Mouse (Mus musculus) limb, embryonic 13.5 days (tissue): ENCODE measurements around the gene Neu2. TPM values are rescaled to one million over a fixed set of nuclear protein-coding genes. Genes with fewer than 3 reads are reported as not detected.

ENCODE experiments used
- ATAC-seq: fragments of 200-750 bp; cut with Nextera tagmentation; 2 replicates; pipeline ENCODE4 v1.8.0; 2017; ENCODE audit warnings: low read depth, moderate number of reproducible peaks, moderate TSS enrichment; ENCODE audit not compliant: low FRiP score
- H3K27ac ChIP-seq: fragments of 300-500 bp; sonication (generic); 2 replicates; pipeline ENCODE4 v1.5.1; 2015; ENCODE audit warnings: inconsistent platforms, mild to moderate bottlenecking, moderate library complexity
- H3K27me3 ChIP-seq: fragments of 300-500 bp; sonication (generic); 2 replicates; pipeline ENCODE4 v1.6.1; 2015; ENCODE audit warnings: mild to moderate bottlenecking, inconsistent platforms
- H3K36me3 ChIP-seq: fragments of 300-500 bp; sonication (generic); 2 replicates; pipeline ENCODE4 v1.6.1; 2015; ENCODE audit warnings: inconsistent platforms, mild to moderate bottlenecking, moderate library complexity
- H3K4me1 ChIP-seq: fragments of 300-500 bp; sonication (generic); 2 replicates; pipeline ENCODE4 v1.6.1; 2015; ENCODE audit warnings: inconsistent platforms
- H3K4me2 ChIP-seq: fragments of 300-500 bp; sonication (generic); replicated peaks from 2 replicates; pipeline ENCODE4 v1.6.1; 2015; ENCODE audit warnings: inconsistent platforms, mild to moderate bottlenecking, moderate library complexity
- H3K4me3 ChIP-seq: fragments of 300-500 bp; sonication (generic); 2 replicates; pipeline ENCODE4 v1.5.1; 2015; ENCODE audit warnings: moderate library complexity, mild to moderate bottlenecking, inconsistent platforms
- H3K9ac ChIP-seq: fragments of 300-500 bp; sonication (generic); 2 replicates; pipeline ENCODE4 v1.6.1; 2015; ENCODE audit warnings: mild to moderate bottlenecking, inconsistent platforms
- H3K9me3 ChIP-seq: fragments of 300-500 bp; sonication (generic); 2 replicates; pipeline ENCODE4 v1.6.1; 2016; ENCODE audit warnings: inconsistent platforms
- WGBS: fragments of 180-500 bp; shearing (Covaris S2); methylation state at CpG from one replicate; pipeline ENCODE4 v1.1.7; 2015; 5-methylcytosine and 5-hydroxymethylcytosine counted together
- polyA plus RNA-seq: library from polyadenylated mRNA; unstranded; fragments of >200 nt; fragmentation: Nextera tagmentation; extraction: Ambion mirVana; gene quantifications from 2 replicates; pipeline ENCODE4 v1.2.1, GENCODE M21; 2015

Neu2 gene
- polyA plus RNA-seq, 1 experiment from 2014 or later: not detected

- H3K4me3 ChIP-seq: no peak overlapping the region
- no peaks in the 10 kb centered on the region for H3K27me3 ChIP-seq
- ATAC-seq: no peak
- H3K9ac ChIP-seq: no peak overlapping the region
- H3K4me1 ChIP-seq: no peaks in the 10 kb centered on the region
- no peak overlapping the region for H3K4me2 ChIP-seq
- no peaks in the 10 kb centered on the region for H3K36me3 ChIP-seq
- H3K9me3 ChIP-seq: no peaks in the 10 kb centered on the region
- H3K27ac ChIP-seq: no peak overlapping the region
- 89% methylated on average over 4 of the region's 4 CpGs for WGBS
Measured at GRCm38 (mm10) chr1:87637878-87638600, 128.3 kb downstream of the Neu2 start.

GRCm38 (mm10) chr1:87639724-87640123 is 130.0 kb downstream of the Neu2 start:
- no peak overlapping the region for H3K4me3 ChIP-seq
- H3K27ac ChIP-seq: 0 out of 2 replicates have a peak overlapping the region, but pooled peaks have one; percentile 52
- no peaks in the 10 kb centered on the region for H3K9me3 ChIP-seq
- 88% methylated on average over 8 of the region's 8 CpGs for WGBS
- no peak for ATAC-seq
- no peak overlapping the region for H3K9ac ChIP-seq
- H3K36me3 ChIP-seq: no peaks in the 10 kb centered on the region
- H3K4me2 ChIP-seq: no peak overlapping the region
- no peaks in the 10 kb centered on the region for H3K4me1 ChIP-seq
- no peaks in the 10 kb centered on the region for H3K27me3 ChIP-seq

GRCm38 (mm10) chr1:87640165-87640661 is 130.5 kb downstream of the Neu2 start:
- 0 out of 2 replicates have a peak overlapping the region, but pooled peaks have one; percentile 52 for H3K27ac ChIP-seq
- H3K4me3 ChIP-seq: no peak overlapping the region
- WGBS: 75% methylated on average over 17 of the region's 17 CpGs

GRCm38 (mm10) chr1:87643016-87643415 is 133.3 kb downstream of the Neu2 start:
- Histone ChIP-seq H3K9me3 (no peaks in the 10 kb centered on the region), H3K36me3 (no peaks in the 10 kb centered on the region), H3K9ac (no peak overlapping the region), H3K4me3 (no peak overlapping the region), H3K27me3 (no peaks in the 10 kb centered on the region), H3K4me1 (no peaks in the 10 kb centered on the region), H3K27ac (no peak overlapping the region), H3K4me2 (no peak overlapping the region)
- ATAC-seq: no peak
- 85% methylated on average over 7 of the region's 7 CpGs for WGBS

More at GRCm38 (mm10) chr1:87640165-87640661, 130.5 kb downstream of the Neu2 start:
- no peak overlapping the region for H3K9ac ChIP-seq
- no peaks in the 10 kb centered on the region for H3K36me3 ChIP-seq
- no peak overlapping the region for H3K4me2 ChIP-seq
- H3K27me3 ChIP-seq: no peaks in the 10 kb centered on the region
- H3K9me3 ChIP-seq: no peaks in the 10 kb centered on the region
- ATAC-seq: no peak
- no peaks in the 10 kb centered on the region for H3K4me1 ChIP-seq

GRCm38 (mm10) chr1:87645041-87645440 is 135.4 kb downstream of the Neu2 start:
- Histone ChIP-seq H3K9me3 (no peaks in the 10 kb centered on the region), H3K27me3 (no peaks in the 10 kb centered on the region), H3K36me3 (no peaks in the 10 kb centered on the region), H3K4me3 (no peak overlapping the region), H3K4me1 (no peaks in the 10 kb centered on the region), H3K27ac (no peak overlapping the region), H3K9ac (no peak overlapping the region), H3K4me2 (no peak overlapping the region)
- no peak for ATAC-seq
- WGBS: 69% methylated on average over 7 of the region's 7 CpGs

- H3K4me3 ChIP-seq: no peak overlapping the region
- WGBS: 76% methylated on average over 6 of the region's 6 CpGs
- no peak for ATAC-seq
- no peaks in the 10 kb centered on the region for H3K9me3 ChIP-seq
- no peak overlapping the region for H3K27ac ChIP-seq
- 0 out of 2 replicates have a peak, but pooled peaks cover 3% of the 10 kb centered on the region for H3K4me1 ChIP-seq
- H3K4me2 ChIP-seq: no peak overlapping the region
- no peaks in the 10 kb centered on the region for H3K36me3 ChIP-seq
- H3K9ac ChIP-seq: no peak overlapping the region
- no peaks in the 10 kb centered on the region for H3K27me3 ChIP-seq
Measured at GRCm38 (mm10) chr1:87645748-87646147, 136.1 kb downstream of the Neu2 start.

Other genes starting within 250 kb of the Neu2 start
- 0.69 and 0.89 TPM in 2 replicates for gene Efhd1, start 245.5 kb upstream of the Neu2 start, polyA plus RNA-seq
- gene Gigyf2, start 182.9 kb upstream of the Neu2 start, polyA plus RNA-seq: 62.7 and 65.3 TPM in 2 replicates
- 0.84 and 1.0 TPM in 2 replicates for gene Kcnj13, start 115.2 kb upstream of the Neu2 start, polyA plus RNA-seq
- 21.9 and 32.2 TPM in 2 replicates for gene Snorc, start 39.6 kb upstream of the Neu2 start, polyA plus RNA-seq
- 1.0 and 1.2 TPM in 2 replicates for gene Ngef, start 64.0 kb downstream of the Neu2 start, polyA plus RNA-seq
- gene Inpp5d, start 110.4 kb downstream of the Neu2 start, polyA plus RNA-seq: 4.7 and 5.6 TPM in 2 replicates
- gene Atg16l1, start 246.0 kb downstream of the Neu2 start, polyA plus RNA-seq: 34.8 and 36.3 TPM in 2 replicates